Mouse (Mus musculus) NIH3T3 (cell line): ENCODE results near the gene Gh.

Source experiments
- DNase-seq: peaks from one replicate; pipeline ENCODE4 v3.0.0-alpha.2; 2012; ENCODE audit warnings: low read depth

Gh gene

DNA sequence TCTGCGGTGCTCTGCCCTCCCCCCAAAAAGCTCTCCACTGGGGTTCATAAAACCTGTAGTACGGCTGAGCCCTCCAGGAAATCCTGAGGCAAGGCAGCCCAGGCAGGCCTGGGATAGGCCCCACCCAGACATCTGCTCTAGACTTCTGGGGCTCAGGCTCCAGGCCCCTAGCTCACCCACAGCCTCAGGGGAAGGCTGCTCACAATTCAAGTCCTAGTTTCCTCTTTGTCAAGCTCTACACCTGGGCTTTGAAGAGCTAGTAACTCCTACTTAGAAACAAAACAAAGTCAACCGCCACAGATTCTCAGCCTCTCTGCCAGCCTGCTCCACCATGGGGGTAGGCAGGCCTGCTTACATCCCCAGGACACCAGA, 32.6 kb downstream of the Gh start:
- peak; percentile 12 for DNase-seq

DNA sequence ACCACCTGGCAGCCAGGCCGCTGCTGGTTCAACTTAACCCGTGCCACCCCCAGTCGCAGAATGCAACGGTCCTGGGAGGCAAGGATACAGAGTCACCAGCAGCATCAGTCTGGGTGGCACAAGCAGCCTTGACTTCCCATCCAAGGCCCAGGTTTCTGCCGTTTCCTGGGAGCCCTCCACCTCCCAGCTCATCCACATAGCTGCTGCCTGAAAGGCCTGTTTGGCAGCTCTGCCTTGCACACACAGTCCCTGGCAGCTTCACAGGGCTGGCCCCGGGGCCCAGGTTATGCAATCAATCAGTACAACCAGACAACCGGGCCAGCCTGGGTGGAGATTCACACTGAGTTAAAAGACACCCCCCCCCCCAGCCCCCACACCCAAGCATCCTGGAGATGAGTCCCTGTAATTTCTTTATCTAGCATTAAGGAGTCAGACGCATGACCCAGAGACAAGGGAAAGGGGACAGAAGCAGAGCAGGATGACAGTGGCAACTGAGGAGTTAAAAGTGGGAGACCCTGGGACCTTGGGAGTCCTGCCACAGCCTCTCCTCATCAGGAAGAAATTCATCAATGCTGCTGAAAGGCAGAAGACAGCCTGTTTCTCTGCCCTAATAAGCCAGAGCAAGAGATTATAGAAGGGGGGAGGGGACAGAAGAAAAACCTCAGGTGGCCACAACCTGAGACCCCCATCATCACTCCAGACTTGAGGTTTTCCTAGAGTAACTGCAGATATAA, 33.2 kb downstream of the Gh start:
- DNase-seq, result peak; percentile 79

DNA sequence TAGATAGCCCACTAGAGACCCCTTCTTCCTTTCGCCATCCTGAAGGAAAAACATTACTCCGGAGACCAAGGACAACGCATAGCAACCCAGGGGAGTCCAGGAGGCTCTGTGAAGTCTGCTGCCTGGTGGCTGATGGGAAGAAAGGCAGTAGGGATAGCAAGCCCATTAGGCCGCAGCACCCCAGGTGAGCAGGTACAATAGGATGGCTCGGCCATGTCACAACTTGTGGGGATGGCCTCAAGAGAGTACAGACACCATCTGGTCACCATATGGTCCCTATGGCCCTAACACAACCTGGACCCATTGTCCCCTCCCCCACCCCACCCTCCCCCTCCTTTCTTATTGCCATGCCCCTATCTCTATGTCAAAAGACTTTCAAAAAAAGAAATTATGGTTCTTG, 33.8 kb downstream of the Gh start:
- DNase-seq, result no peak

DNA sequence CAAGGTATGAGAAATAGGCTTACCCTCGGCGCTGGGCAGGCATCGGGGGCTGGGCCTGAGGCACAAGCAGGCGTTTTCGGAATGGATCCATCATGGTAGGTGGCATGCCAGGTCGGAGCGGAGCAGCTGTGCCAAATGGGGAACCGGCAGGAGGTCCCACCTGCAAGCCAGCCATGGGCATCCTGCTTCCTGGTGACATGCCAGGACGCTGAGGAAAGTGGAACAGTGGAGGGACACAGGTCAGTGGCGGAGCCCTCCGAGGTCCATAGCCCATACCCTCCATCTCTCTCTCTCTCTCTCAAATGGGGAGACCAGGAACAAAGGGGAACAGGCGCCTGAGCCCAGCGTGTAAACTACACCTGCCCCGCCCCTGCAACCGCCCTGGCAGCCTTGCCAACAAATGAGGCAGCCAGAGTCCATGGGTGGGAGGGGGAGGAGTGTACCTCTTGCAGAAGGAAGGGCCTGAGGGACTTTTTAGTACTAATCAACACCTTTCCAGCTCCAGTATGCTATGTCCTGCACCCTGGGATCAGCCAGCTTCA, 34.3 kb downstream of the Gh start:
- DNase-seq, result no peak

DNA sequence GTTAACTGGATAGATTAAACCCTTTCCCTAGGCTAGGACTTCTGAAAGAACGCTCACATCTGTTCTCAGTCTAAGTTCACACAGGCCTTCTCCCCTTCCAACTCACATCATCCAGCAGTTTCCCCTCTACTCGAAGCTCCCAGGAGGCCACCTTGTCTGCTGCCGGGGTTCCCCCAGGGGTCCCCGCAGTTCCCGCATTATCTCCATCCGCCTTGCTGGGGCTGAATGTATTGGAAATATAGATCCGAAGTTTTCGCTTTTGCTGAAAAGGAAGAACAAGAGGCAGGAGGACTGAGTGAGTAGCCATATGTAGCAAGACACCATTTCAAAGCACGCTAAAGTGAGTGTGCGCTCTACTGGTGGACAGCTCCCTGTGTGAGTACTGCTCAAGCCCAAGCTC, 35.2 kb downstream of the Gh start:
- DNase-seq, result no peak

DNA sequence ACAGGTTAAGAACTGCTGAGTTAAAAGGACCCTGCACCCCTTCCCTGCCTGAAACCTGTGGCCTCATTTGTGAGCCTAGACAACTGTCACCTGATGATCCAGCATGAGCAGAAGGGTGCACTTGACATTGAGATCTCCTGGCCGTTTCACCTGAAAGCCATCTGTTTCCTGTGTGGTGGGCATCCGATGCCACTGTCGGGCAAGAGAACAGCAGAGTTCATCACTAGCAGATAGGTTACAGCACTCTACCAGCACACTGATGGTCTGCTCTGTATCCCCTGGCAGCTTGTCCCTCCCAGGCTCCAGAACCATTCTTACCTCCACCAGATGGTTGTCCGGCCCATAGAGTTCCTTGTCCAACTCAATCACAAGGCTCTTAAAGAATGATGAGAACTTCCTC, 36.1 kb downstream of the Gh start:
- no peak for DNase-seq

DNA sequence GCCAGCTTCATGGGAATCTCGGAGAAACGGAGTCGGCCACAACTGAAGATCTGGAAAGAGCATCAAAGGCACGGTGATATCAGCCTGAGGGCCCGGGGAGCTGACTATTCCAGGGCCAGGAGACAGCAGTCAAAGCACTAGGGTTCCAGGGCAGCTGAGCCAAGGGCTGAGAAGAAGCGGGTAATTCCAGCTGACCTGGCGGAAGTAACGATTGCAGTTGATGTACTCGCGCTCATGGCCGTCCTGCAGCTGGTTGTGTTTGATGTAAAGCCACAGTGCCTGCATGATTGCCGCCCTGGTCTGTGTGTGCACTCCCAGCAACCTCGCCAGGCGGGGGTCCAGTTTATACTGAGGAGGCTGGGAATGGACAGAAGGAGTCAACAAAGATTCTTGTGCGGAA, 36.7 kb downstream of the Gh start:
- DNase-seq, result no peak

DNA sequence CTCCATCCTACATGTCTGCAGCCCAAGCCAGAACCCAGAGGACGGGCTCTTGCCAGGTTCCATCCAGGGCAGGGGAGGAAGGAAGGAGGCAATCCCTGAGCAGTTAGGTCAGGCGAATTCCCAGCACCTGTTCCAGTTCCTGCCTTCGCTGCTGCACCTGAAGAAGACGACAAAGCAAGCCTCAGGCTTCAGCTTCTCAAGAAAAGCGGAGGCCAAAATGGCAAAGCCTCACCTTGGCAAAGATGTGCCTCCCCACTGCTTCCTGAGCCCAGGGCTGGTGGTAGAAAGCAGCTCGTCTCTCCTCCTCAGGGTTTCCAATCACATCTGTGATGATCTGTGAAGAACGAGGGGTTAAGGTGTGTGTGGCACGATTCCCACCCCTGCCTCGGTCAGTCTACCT, 37.7 kb downstream of the Gh start:
- DNase-seq, result no peak

DNA sequence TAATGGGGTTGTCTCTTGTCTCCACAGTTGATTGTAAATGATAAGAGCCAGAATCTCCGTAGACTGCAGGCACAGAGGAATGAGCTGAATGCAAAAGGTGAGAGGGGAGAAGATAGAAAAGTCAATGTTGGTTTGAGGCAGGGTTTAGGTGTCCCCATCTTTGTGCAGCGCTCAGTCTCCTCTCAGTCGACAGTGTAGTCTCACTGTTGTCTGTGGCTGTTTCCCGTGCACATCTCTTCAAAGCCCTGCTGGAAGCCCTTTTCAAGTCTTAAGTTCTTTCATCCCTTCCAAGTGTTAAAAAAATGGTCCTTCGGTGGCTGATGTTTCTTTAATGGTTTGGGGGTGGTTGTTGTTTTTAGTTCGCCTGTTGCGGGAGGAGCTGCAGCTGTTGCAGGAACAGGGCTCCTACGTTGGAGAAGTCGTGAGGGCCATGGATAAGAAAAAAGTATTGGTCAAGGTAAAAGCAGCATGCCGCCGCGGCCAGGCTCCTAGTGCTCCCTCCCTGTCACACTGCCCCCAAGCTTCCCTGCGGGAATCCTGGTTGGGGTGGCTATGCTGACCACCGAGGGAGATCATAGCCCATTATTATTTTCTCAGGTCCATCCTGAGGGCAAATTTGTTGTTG, 40.7 kb downstream of the Gh start:
- no peak for DNase-seq

DNA sequence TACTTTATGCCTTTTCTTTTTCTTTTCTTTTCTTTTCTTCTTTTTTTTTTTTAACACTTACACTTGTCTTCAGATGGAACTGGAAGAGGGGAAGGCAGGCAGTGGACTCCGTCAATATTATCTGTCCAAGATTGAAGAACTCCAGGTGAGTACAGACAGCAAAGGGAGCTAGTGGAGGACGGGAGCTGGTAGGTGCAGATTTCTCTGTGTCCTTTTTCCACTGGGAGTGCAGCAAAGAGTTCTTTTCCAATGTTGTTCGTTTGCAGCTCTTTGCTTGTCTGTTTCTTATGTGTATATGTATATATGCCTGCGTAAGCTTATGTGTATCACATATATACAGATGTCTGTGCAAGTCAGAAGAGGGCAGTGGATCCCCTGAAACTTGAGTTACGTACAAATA, 44.9 kb downstream of the Gh start:
- no peak for DNase-seq

DNA sequence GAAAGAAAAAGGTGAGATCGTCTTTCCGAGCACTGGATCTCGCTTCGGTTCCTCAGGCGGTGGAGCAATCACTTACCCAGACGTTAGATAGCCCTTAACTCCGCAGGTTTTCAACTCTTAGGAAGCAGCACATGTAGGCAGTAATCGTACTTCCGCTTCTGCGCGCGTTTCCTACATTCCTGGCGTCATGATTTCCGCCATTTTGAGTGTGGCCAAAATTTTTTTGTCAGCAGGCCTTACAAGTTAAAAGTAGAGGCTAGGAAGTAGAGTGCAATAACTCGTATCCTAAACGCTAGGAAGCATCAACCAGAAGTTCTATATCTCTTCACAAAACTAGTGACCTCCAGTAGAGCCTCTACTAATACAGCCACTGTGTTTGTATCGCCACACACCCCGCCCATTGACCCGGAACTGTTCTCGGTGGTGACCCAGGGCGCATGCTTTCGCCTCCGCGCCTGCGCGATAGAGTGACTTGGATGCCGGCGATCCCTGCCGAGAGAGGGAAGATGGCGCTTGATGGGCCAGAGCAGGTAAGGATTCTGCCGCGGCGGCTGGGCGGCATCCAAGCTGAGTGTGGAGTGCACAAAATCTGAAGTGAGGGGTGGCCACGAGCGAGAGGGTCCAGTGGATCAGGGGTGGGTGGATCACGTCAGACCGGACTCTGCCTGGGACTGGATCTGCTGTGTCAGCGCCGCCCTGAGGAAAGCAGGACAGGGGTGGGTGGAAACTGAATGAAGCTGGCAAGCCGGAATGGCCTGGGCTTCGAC, 45.8 kb downstream of the Gh start, which contains the start of the genes Ftsj3 and Psmc5:
Gene Ftsj3 (minus strand): TSS at position 395 of the 767 bp plus-strand sequence.
Gene Psmc5 (plus strand): TSS at position 470 of the 767 bp plus-strand sequence.
- DNase-seq, result peak; percentile 98

DNA sequence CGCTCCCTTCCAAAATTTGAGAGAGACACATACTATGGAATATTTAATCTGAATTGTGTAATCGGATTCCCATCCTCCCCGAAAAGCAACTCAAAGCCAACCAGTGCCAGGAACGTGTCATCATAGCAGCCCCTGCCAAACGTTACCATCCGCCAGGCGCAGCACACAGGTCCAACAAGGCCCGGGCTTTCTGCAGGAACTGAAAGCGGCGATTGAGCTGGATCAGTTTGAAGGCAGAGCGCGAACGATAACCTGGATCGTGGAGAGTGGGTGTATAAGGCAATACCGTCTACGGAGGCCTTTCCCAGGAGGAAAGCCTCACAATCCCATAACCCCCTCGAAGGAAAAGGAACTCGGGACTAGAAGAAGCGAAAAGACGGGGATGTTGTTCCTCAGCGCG, 46.5 kb downstream of the Gh start:
- DNase-seq, result peak; percentile 74

DNA sequence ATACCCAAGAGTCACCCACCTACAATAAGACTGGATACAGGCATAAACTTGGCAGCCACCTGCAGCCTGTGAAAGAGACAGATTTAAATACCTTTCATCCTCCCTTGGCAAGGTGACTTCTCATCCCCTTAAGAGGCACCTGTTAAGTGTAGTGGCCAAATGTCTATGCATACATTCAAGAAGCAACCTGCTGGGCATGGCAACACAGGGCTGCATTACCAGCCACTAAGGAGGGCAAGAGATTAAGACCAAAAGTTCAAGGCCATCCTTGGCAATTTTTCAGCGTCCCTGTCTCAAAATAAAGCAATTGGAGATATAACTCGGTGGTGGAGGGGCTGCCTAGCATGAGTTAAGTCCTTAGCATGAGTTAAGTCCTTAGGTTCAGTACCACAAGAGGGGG, 46.9 kb downstream of the Gh start:
- DNase-seq, result no peak
